21 mouse cellular contexts compared by ENCODE assay signal in genomic region chr5:9135588-9135987, GRCm38 (mm10).
"Had no signal": no experiment of that assay in that cellular context is flagged by ENCODE, and none has a peak within 500 bp of the region (broad histone marks: within the 10 kb centered on the region; RNA-seq: fewer than 3 reads in every experiment).

No protein-coding gene starts in this region.

- H3K9me3 ChIP-seq: heart, embryonic 13.5 days; heart, embryonic 15.5 days; hindbrain, embryonic 13.5 days; hindbrain, embryonic 15.5 days; limb, embryonic 13.5 days; limb, embryonic 15.5 days had no signal

- H3K27ac ChIP-seq: heart, adult 2 months; heart, embryonic 13.5 days; heart, embryonic 15.5 days; hindbrain, embryonic 13.5 days; hindbrain, embryonic 15.5 days; hindbrain, postnatal 0 days; kidney, postnatal 0 days; left cerebral cortex, adult 2 months; limb, embryonic 13.5 days; limb, embryonic 15.5 days had no signal

- ATAC-seq: hindbrain, postnatal 0 days; intestine, embryonic 16.5 days had no signal

- H3K4me2 ChIP-seq: heart, embryonic 11.5 days; heart, embryonic 13.5 days; heart, embryonic 15.5 days; hindbrain, embryonic 13.5 days; hindbrain, embryonic 15.5 days; limb, embryonic 13.5 days; limb, embryonic 15.5 days had no signal

- DNase-seq: gastrocnemius, postnatal 14 days; gastrocnemius, postnatal 36 days; heart, adult 11 months; heart, adult 2 months; heart, postnatal 14 days; heart, postnatal 36 days; kidney, adult 11 months; kidney, adult 2 months; kidney, postnatal 14 days; kidney, postnatal 36 days had no signal

- H3K27me3 ChIP-seq: heart, embryonic 13.5 days; heart, embryonic 15.5 days; hindbrain, embryonic 13.5 days; hindbrain, embryonic 15.5 days; limb, embryonic 13.5 days; limb, embryonic 15.5 days had no signal

- H3K4me1 ChIP-seq: heart, embryonic 13.5 days; heart, embryonic 15.5 days; hindbrain, embryonic 13.5 days; hindbrain, embryonic 15.5 days; limb, embryonic 13.5 days; limb, embryonic 15.5 days had no signal

- H3K4me3 ChIP-seq: heart, adult 2 months; heart, embryonic 13.5 days; heart, embryonic 15.5 days; hindbrain, embryonic 13.5 days; hindbrain, embryonic 15.5 days; left cerebral cortex, adult 2 months; limb, embryonic 13.5 days; limb, embryonic 15.5 days had no signal

- H3K9ac ChIP-seq: heart, embryonic 13.5 days; heart, embryonic 15.5 days; hindbrain, embryonic 13.5 days; hindbrain, embryonic 15.5 days; limb, embryonic 13.5 days; limb, embryonic 15.5 days had no signal
